Mouse (Mus musculus): ENCODE results near the gene Ralgps2. TPM values are rescaled to one million over a fixed set of nuclear protein-coding genes. Genes with fewer than 3 reads are reported as not detected.

Ralgps2 gene
- polyA plus RNA-seq, 1 experiment from 2014 or later = 71.2 TPM

GRCm38 (mm10) chr1:156971206-156971811, 31.9 kb upstream of the Ralgps2 start:
- no peaks in the 10 kb centered on the region for H3K9me3 ChIP-seq
- no peak for ATAC-seq (ENCODE audit: low FRiP score, low read depth)
- H3K27ac ChIP-seq = no peak overlapping the region
- H3K4me1 ChIP-seq = no peaks in the 10 kb centered on the region
- WGBS = 78% methylated on average over 7 of the region's 7 CpGs
- H3K4me3 ChIP-seq = no peak overlapping the region
- no peaks in the 10 kb centered on the region for H3K36me3 ChIP-seq
- H3K4me2 ChIP-seq (replicated peaks) = no peak overlapping the region
- H3K27me3 ChIP-seq = peaks cover 14% of the 10 kb centered on the region; the same call in 1 of the 2 replicates
- H3K9ac ChIP-seq = no peak overlapping the region

GRCm38 (mm10) chr1:156970641-156971040, 31.2 kb upstream of the Ralgps2 start:
- Histone ChIP-seq H3K4me3 (no peak overlapping the region), H3K36me3 (no peaks in the 10 kb centered on the region), H3K27me3 (peaks cover 18% of the 10 kb centered on the region; the same call in 1 of the 2 replicates), H3K9me3 (no peaks in the 10 kb centered on the region), H3K4me2 (replicated peaks) (no peak overlapping the region), H3K9ac (no peak overlapping the region), H3K4me1 (no peaks in the 10 kb centered on the region), H3K27ac (no peak overlapping the region)
- WGBS = 23% methylated on average over 6 of the region's 6 CpGs
- ATAC-seq (ENCODE audit: low FRiP score, low read depth) = no peak

- Histone ChIP-seq H3K9me3 (no peaks in the 10 kb centered on the region), H3K36me3 (no peaks in the 10 kb centered on the region), H3K27ac (no peak overlapping the region), H3K9ac (no peak overlapping the region), H3K4me3 (no peak overlapping the region), H3K27me3 (peaks cover 18% of the 10 kb centered on the region; the same call in 1 of the 2 replicates), H3K4me2 (replicated peaks) (no peak overlapping the region), H3K4me1 (peaks cover 15% of the 10 kb centered on the region)
- no peak for ATAC-seq (ENCODE audit: low FRiP score, low read depth)
- WGBS = 74% methylated on average over 7 of the region's 7 CpGs
These were observed 28.7 kb upstream of the Ralgps2 start for GRCm38 (mm10) chr1:156968107-156968506.

- no peaks in the 10 kb centered on the region for H3K9me3 ChIP-seq
- no peak overlapping the region for H3K9ac ChIP-seq
- peak; percentile 81 for ATAC-seq (ENCODE audit: low FRiP score, low read depth)
- peaks cover 21% of the 10 kb centered on the region for H3K27me3 ChIP-seq
- whole genome bisulfite sequencing = 33% methylated on average over 4 of the region's 4 CpGs
- no peaks in the 10 kb centered on the region for H3K36me3 ChIP-seq
- no peak overlapping the region for H3K4me2 ChIP-seq (replicated peaks)
- H3K4me1 ChIP-seq = peaks cover 20% of the 10 kb centered on the region
- no peak overlapping the region for H3K4me3 ChIP-seq
- no peak overlapping the region for H3K27ac ChIP-seq
These were observed 25.1 kb upstream of the Ralgps2 start for GRCm38 (mm10) chr1:156964586-156964932.

- Histone ChIP-seq H3K36me3 (no peaks in the 10 kb centered on the region), H3K27me3 (peaks cover 23% of the 10 kb centered on the region), H3K9ac (no peak overlapping the region), H3K4me1 (peaks cover 20% of the 10 kb centered on the region), H3K9me3 (no peaks in the 10 kb centered on the region), H3K27ac (peak overlapping the region; percentile 10; the same call in 1 of the 2 replicates), H3K4me3 (no peak overlapping the region), H3K4me2 (replicated peaks) (no peak overlapping the region)
- peak; percentile 51 for ATAC-seq (ENCODE audit: low FRiP score, low read depth)
- WGBS = 10% methylated on average over 7 of the region's 7 CpGs
These were observed 24.6 kb upstream of the Ralgps2 start for GRCm38 (mm10) chr1:156963871-156964585.

- Histone ChIP-seq H3K4me1 (peaks cover 20% of the 10 kb centered on the region), H3K4me2 (replicated peaks) (no peak overlapping the region), H3K27me3 (peaks cover 26% of the 10 kb centered on the region), H3K9ac (no peak overlapping the region), H3K27ac (no peak overlapping the region), H3K36me3 (no peaks in the 10 kb centered on the region), H3K9me3 (no peaks in the 10 kb centered on the region), H3K4me3 (no peak overlapping the region)
- no peak for ATAC-seq (ENCODE audit: low FRiP score, low read depth)
- 36% methylated on average over 8 of the region's 8 CpGs for WGBS
These were observed 22.2 kb upstream of the Ralgps2 start for GRCm38 (mm10) chr1:156961481-156962265.

GRCm38 (mm10) chr1:156959004-156959403, 19.6 kb upstream of the Ralgps2 start:
- H3K4me3 ChIP-seq = no peak overlapping the region
- WGBS = 71% methylated on average over 5 of the region's 5 CpGs
- no peak overlapping the region for H3K27ac ChIP-seq
- no peaks in the 10 kb centered on the region for H3K36me3 ChIP-seq
- H3K4me2 ChIP-seq (replicated peaks) = no peak overlapping the region
- peaks cover 18% of the 10 kb centered on the region for H3K4me1 ChIP-seq
- no peak for ATAC-seq (ENCODE audit: low FRiP score, low read depth)
- peaks cover 28% of the 10 kb centered on the region for H3K27me3 ChIP-seq
- H3K9ac ChIP-seq = no peak overlapping the region
- no peaks in the 10 kb centered on the region for H3K9me3 ChIP-seq

- no peaks in the 10 kb centered on the region for H3K9me3 ChIP-seq
- peaks cover 30% of the 10 kb centered on the region for H3K27me3 ChIP-seq
- H3K4me1 ChIP-seq = peaks cover 12% of the 10 kb centered on the region; the same call in 1 of the 2 replicates
- H3K4me3 ChIP-seq = no peak overlapping the region
- WGBS = 85% methylated on average over 3 of the region's 3 CpGs
- H3K27ac ChIP-seq = no peak overlapping the region
- H3K9ac ChIP-seq = no peak overlapping the region
- no peaks in the 10 kb centered on the region for H3K36me3 ChIP-seq
- ATAC-seq (ENCODE audit: low FRiP score, low read depth) = no peak
- H3K4me2 ChIP-seq (replicated peaks) = no peak overlapping the region
These were observed 17.9 kb upstream of the Ralgps2 start for GRCm38 (mm10) chr1:156957360-156957759.

- Histone ChIP-seq H3K4me3 (no peak overlapping the region), H3K27me3 (peaks cover 29% of the 10 kb centered on the region), H3K36me3 (no peaks in the 10 kb centered on the region), H3K4me1 (peaks cover 7% of the 10 kb centered on the region; the same call in 1 of the 2 replicates), H3K27ac (no peak overlapping the region), H3K9me3 (no peaks in the 10 kb centered on the region), H3K9ac (no peak overlapping the region), H3K4me2 (replicated peaks) (no peak overlapping the region)
- no peak for ATAC-seq (ENCODE audit: low FRiP score, low read depth)
- 58% methylated on average over 17 of the region's 17 CpGs for WGBS
These were observed 16.7 kb upstream of the Ralgps2 start for GRCm38 (mm10) chr1:156955926-156956760.

GRCm38 (mm10) chr1:156954216-156954615, 14.8 kb upstream of the Ralgps2 start:
- ATAC-seq (ENCODE audit: low FRiP score, low read depth) = no peak
- Histone ChIP-seq H3K27me3 (peaks cover 23% of the 10 kb centered on the region), H3K9me3 (no peaks in the 10 kb centered on the region), H3K4me2 (replicated peaks) (no peak overlapping the region), H3K36me3 (no peaks in the 10 kb centered on the region), H3K27ac (no peak overlapping the region), H3K4me1 (peaks cover 7% of the 10 kb centered on the region; the same call in 1 of the 2 replicates), H3K9ac (no peak overlapping the region), H3K4me3 (no peak overlapping the region)
- WGBS = 92% methylated on average over 12 of the region's 12 CpGs

GRCm38 (mm10) chr1:156950354-156950753, 10.9 kb upstream of the Ralgps2 start:
- H3K4me3 ChIP-seq = no peak overlapping the region
- no peak overlapping the region for H3K27ac ChIP-seq
- no peak overlapping the region for H3K4me2 ChIP-seq (replicated peaks)
- no peak overlapping the region for H3K9ac ChIP-seq
- no peak for ATAC-seq (ENCODE audit: low FRiP score, low read depth)
- H3K9me3 ChIP-seq = no peaks in the 10 kb centered on the region
- no peaks in the 10 kb centered on the region for H3K4me1 ChIP-seq
- H3K27me3 ChIP-seq = peaks cover 12% of the 10 kb centered on the region
- no peaks in the 10 kb centered on the region for H3K36me3 ChIP-seq
- WGBS = 48% methylated on average over 5 of the region's 5 CpGs
